Mouse (Mus musculus): ENCODE results near the gene Mif4gd.

Gene Mif4gd

GRCm38 (mm10) chr11:115613138-115613945 lies 573 bp upstream of the Mif4gd start:
- no peak for DNase-seq (ENCODE audit: low read depth, low spot score)

GRCm38 (mm10) chr11:115612059-115612409 lies 735 bp downstream of the Mif4gd start:
- DNase-seq (ENCODE audit: low read depth, low spot score): peak; percentile 41

- DNase-seq (ENCODE audit: low read depth, low spot score): no peak
Measured at GRCm38 (mm10) chr11:115611173-115611572, 1.6 kb downstream of the Mif4gd start.

GRCm38 (mm10) chr11:115609576-115609975 lies 3.2 kb downstream of the Mif4gd start:
- no peak for DNase-seq (ENCODE audit: low read depth, low spot score)

GRCm38 (mm10) chr11:115608421-115609399 lies 4.1 kb downstream of the Mif4gd start:
- no peak for DNase-seq (ENCODE audit: low read depth, low spot score)

- no peak for DNase-seq (ENCODE audit: low read depth, low spot score)
Measured at GRCm38 (mm10) chr11:115606733-115607132, 6.0 kb downstream of the Mif4gd start.

- no peak for DNase-seq (ENCODE audit: low read depth, low spot score)
Measured at GRCm38 (mm10) chr11:115604304-115604696, 8.5 kb downstream of the Mif4gd start.

- DNase-seq (ENCODE audit: low read depth, low spot score): peak; percentile 83
Measured at GRCm38 (mm10) chr11:115603476-115604303, 9.1 kb downstream of the Mif4gd start, which contains the start of the genes Mrps7 and Gga3. TSS of gene Mrps7 (plus strand) at chr11:115603925. TSS of gene Gga3 (minus strand) at chr11:115604051.

- DNase-seq (ENCODE audit: low read depth, low spot score): no peak
Measured at GRCm38 (mm10) chr11:115603128-115603475, 9.7 kb downstream of the Mif4gd start.

GRCm38 (mm10) chr11:115601174-115601573 lies 11.6 kb downstream of the Mif4gd start:
- DNase-seq (ENCODE audit: low read depth, low spot score): no peak

- DNase-seq (ENCODE audit: low read depth, low spot score): no peak
Measured at GRCm38 (mm10) chr11:115600743-115601142, 12.0 kb downstream of the Mif4gd start.

GRCm38 (mm10) chr11:115599722-115600121 lies 13.0 kb downstream of the Mif4gd start:
- DNase-seq (ENCODE audit: low read depth, low spot score): no peak

- DNase-seq (ENCODE audit: low read depth, low spot score): no peak
Measured at GRCm38 (mm10) chr11:115598309-115598708, 14.5 kb downstream of the Mif4gd start.

GRCm38 (mm10) chr11:115595209-115595608 lies 17.6 kb downstream of the Mif4gd start:
- DNase-seq (ENCODE audit: low read depth, low spot score): no peak

GRCm38 (mm10) chr11:115590526-115591075 lies 22.2 kb downstream of the Mif4gd start:
- no peak for DNase-seq (ENCODE audit: low read depth, low spot score)

GRCm38 (mm10) chr11:115587984-115588383 lies 24.8 kb downstream of the Mif4gd start:
- DNase-seq (ENCODE audit: low read depth, low spot score): no peak

GRCm38 (mm10) chr11:115586403-115586802 lies 26.4 kb downstream of the Mif4gd start:
- DNase-seq (ENCODE audit: low read depth, low spot score): no peak

GRCm38 (mm10) chr11:115585573-115586100 lies 27.1 kb downstream of the Mif4gd start:
- no peak for DNase-seq (ENCODE audit: low read depth, low spot score)

GRCm38 (mm10) chr11:115584376-115585073 lies 28.2 kb downstream of the Mif4gd start:
- DNase-seq (ENCODE audit: low read depth, low spot score): no peak

- no peak for DNase-seq (ENCODE audit: low read depth, low spot score)
Measured at GRCm38 (mm10) chr11:115582913-115583606, 29.7 kb downstream of the Mif4gd start.

Measured in forelimb bud, embryonic 11.5 days (tissue).